Mouse (Mus musculus) liver, adult 2 months (tissue): ENCODE results near the gene Noa1. TPM values are rescaled to one million over a fixed set of nuclear protein-coding genes. Genes with fewer than 3 reads are reported as not detected.

Experiments
- DNase-seq: peaks from one replicate; pipeline ENCODE4 v3.0.0-alpha.2; 2011; ENCODE audit warnings: low read depth, low spot score; ENCODE audit errors: extremely low read depth
- H3K27ac ChIP-seq: fragments of 200-500 bp; replicated peaks from 2 replicates; pipeline ENCODE4 v1.5.1; 2012; ENCODE audit warnings: low read depth, mild to moderate bottlenecking, control low read depth, inconsistent platforms, low read length; ENCODE audit not compliant: insufficient read depth
- H3K27me3 ChIP-seq: fragments of 200-500 bp; 2 replicates; pipeline ENCODE4 v1.6.1; 2012; ENCODE audit warnings: mild to moderate bottlenecking, moderate library complexity, low read length, inconsistent platforms; ENCODE audit not compliant: control insufficient read depth, insufficient read depth
- H3K36me3 ChIP-seq: fragments of 200-500 bp; 2 replicates; pipeline ENCODE4 v1.6.1; 2012; ENCODE audit warnings: low read length, inconsistent platforms; ENCODE audit not compliant: control insufficient read depth, insufficient read depth
- H3K4me1 ChIP-seq: fragments of 200-500 bp; 2 replicates; pipeline ENCODE4 v1.6.1; 2011; ENCODE audit warnings: low read length; ENCODE audit not compliant: control insufficient read depth, insufficient read depth
- H3K4me3 ChIP-seq: fragments of 200-500 bp; 2 replicates; pipeline ENCODE4 v1.5.1; 2011; ENCODE audit warnings: low read depth, mild to moderate bottlenecking, control low read depth, low read length, moderate library complexity; ENCODE audit not compliant: insufficient read depth
- H3K79me2 ChIP-seq: fragments of 200-500 bp; 2 replicates; pipeline ENCODE4 v1.6.1; 2012; ENCODE audit warnings: inconsistent platforms, mild to moderate bottlenecking, low read length, moderate library complexity; ENCODE audit not compliant: control insufficient read depth, insufficient read depth
- H3K9ac ChIP-seq: fragments of 200-500 bp; 2 replicates; pipeline ENCODE4 v1.6.1; 2012; ENCODE audit warnings: low read depth, mild to moderate bottlenecking, control low read depth, inconsistent platforms, low read length
- CTCF ChIP-seq: fragments of 200-500 bp; IDR thresholded peaks from 2 replicates; pipeline ENCODE4 v1.5.1; 2011; ENCODE audit warnings: low read depth, low read length, control low read depth
- POLR2A ChIP-seq: fragments of 200-500 bp; IDR thresholded peaks from 2 replicates; pipeline ENCODE4 v1.6.1; 2011; ENCODE audit warnings: low read length, control low read depth; ENCODE audit not compliant: insufficient read depth; ENCODE audit errors: extremely low read depth
- WGBS: fragments of 180-500 bp; shearing (Covaris S2); methylation state at CpG from one replicate; pipeline ENCODE4 v1.1.7; 2018; 5-methylcytosine and 5-hydroxymethylcytosine counted together
- polyA plus RNA-seq: library from polyadenylated mRNA; depleted of rRNA; stranded (reverse); fragments of >200 nt; gene quantifications from 2 replicates; pipeline ENCODE4 v1.2.3, GENCODE M21; 2012; rRNA removed
- total RNA-seq: library from RNA; depleted of rRNA; stranded (reverse); fragments of >200 nt; gene quantifications from 2 replicates; pipeline ENCODE4 v1.2.3, GENCODE M21; 2014; rRNA removed

Noa1 gene
- total RNA-seq (4.2 and 6.2 TPM in 2 replicates), polyA plus RNA-seq (7.5 and 8.6 TPM in 2 replicates)

DNA sequence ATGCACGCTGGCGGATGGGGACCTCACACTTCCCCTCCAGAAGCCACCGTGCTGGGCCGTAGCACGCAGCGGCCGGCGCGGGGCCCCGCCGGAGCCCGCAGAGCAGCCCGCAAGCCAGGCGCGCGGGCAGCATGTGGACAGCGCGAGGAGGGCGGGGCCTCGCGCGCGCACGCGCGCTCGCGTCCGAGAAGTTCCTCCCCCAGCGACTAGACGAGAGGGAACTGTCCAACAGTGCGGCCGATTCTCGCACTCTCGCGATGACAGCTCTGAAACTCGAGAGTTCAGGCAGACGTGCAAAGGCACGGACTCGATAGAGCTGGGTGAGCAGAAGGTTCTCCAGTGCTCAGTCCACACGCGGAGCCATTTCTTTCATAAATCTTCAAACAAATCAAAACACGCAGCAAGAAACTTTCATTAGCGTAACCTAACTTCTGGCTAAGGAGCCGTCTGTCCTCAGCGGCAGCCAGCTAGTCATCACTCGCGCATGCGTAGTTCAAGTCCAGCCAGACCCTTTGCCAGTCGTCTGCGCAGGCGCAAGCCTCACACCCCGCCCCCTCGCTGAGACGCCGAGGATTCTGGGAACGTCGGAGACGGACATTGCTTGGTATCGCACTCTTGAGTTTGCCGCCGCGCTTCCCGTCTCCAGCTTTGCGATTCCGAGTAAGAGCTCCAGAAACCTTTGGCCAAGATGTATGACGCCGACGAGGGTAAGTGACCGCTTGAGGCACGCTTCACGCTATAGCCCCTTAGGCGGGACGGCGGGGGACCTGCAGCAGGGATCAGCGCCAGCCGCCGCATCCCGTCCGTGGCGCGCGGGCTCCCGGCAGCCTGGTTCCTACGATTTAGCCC is at the start of gene Noa1, which contains the start of gene Polr2b:
Gene Noa1 (minus strand): TSS at position 161 of the 849 bp plus-strand sequence.
Gene Polr2b (plus strand): TSS at position 224 of the 849 bp plus-strand sequence.
- Histone ChIP-seq H3K4me3 (peak within 1 kb of the TSS; percentile 67), H3K27me3 (no peaks in the 10 kb centered on the region), H3K79me2 (peaks cover 16% of the 10 kb centered on the region), H3K9ac (peak within 1 kb of the TSS; percentile 75), H3K27ac (peak within 1 kb of the TSS; percentile 68), H3K4me1 (peaks cover 13% of the 10 kb centered on the region), H3K36me3 (peaks cover 11% of the 10 kb centered on the region; the same call in 1 of the 2 replicates)
- under 1% methylated on average over 85 of the region's 85 CpGs for WGBS
- peak; percentile 92 for DNase-seq
- TF ChIP-seq POLR2A = peak; percentile 78
- no peak for TF ChIP-seq CTCF

DNA sequence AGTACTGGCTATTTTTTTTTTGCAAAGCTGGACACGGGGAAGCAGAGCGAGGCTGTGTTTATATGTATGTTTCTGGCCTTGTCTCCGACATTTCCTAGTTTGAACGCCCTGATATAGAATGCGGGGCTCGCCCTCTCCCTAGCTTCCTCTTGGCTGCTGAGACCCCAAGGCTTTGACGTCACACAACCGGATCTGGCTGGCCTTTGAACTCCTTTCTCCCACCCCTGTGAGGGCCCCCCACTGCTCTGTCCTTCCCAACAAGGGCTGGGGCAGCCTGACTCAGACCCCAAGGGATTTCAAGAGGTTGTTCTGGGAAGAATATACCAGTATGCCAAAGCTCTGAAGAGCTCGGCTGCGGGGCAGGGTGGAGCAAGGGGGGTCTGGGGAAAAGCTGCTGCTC is 48.5 kb upstream of the Noa1 start:
- Histone ChIP-seq H3K27me3 (no peaks in the 10 kb centered on the region), H3K4me1 (peaks cover 4% of the 10 kb centered on the region; the same call in 1 of the 2 replicates), H3K27ac (peak overlapping the region; percentile 25), H3K9ac (peak overlapping the region; percentile 29), H3K36me3 (no peaks in the 10 kb centered on the region), H3K4me3 (no peak overlapping the region), H3K79me2 (no peaks in the 10 kb centered on the region)
- no peak for DNase-seq
- WGBS = 17% methylated on average over 10 of the region's 10 CpGs
- TF ChIP-seq POLR2A = no peak
- TF ChIP-seq CTCF = no peak

DNA sequence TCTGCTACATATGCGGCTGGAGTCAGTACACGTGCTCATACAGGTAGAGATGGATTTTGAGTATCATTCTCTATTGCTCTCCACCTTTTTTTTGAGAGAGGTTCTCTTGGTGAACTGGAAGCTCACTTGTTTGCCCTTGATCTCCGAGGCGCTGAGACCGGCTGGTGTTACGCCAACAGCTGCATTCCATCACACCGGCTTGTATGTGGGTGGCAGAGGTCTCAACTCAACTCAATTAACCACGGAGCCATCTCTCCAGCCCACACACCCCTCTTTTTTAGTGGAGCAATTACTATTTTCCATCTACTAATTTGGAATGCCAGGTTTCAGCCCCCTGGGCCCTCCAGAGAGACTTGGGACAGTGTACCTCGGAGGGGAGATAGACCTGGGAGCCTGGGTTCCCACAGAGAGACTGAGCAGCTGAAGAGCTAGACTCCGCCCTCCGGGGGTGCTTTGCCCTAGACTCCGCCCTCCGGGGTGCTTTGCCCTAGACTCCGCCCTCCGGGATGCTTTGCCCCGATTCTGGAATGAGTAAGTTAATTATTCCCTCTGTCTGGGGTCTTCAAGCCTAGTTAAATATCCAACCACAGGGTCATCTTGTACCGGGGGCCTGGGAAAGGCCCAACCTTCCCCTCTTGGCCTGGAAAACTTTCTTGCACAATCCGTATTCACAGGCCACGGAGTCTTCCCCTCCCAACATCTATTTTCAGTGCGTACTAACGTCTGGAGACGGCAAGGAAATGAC is 47.7 kb upstream of the Noa1 start:
- no peaks in the 10 kb centered on the region for H3K27me3 ChIP-seq
- H3K4me3 ChIP-seq = no peak overlapping the region; the same call in 1 of the 2 replicates
- H3K27ac ChIP-seq = peak overlapping the region; percentile 25
- DNase-seq = peak; percentile 24
- 11% methylated on average over 22 of the region's 22 CpGs for WGBS
- peaks cover 4% of the 10 kb centered on the region; the same call in 1 of the 2 replicates for H3K4me1 ChIP-seq
- TF ChIP-seq POLR2A (no peak), CTCF (no peak)
- H3K79me2 ChIP-seq = no peaks in the 10 kb centered on the region
- H3K9ac ChIP-seq = no peak overlapping the region
- no peaks in the 10 kb centered on the region for H3K36me3 ChIP-seq

DNA sequence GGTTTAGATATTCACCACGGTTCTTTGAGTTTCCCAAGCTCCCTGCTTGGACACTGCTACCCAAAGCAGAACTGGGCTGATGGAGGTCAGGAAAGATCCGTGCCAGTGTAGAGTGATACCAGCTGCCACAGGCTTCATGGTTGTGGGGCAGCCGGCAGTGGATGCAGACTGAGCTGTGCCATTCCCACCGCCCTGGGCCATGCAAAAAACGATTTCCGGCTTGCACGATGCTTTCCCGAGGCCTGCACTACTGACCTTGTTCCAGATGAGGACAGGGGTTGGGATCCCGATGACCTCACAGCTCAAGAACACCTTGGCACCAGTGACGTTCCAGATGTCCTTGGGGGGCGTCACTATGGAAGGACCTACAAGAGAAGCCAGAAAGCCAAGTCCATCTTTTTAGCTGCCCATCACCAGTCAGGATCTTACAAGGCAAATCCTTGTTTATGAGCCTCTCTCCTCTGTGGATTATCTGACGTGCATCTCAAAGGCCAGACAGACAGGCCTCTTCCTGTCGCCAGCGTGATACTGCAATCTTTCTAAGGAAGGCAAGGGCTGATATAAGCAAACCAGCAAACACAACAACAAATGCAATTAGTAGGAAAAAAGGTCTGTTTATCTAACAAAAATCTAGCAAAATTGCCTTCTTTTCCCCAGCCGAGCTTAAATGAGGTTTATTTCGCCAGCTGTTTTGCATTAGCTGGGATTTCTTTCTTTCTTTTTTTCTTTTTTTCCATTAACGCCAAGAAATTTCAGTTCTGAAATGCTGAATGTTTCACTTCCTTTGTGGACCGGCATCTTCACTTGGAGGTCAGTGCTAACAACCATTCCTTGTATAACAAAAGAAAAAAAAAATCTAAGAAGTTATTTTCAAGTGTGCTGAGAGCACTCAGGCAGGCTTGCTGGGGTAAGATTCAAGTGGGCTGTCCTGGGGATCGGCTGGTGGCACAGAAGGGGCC is 45.7 kb upstream of the Noa1 start:
- DNase-seq = no peak
- no peaks in the 10 kb centered on the region for H3K79me2 ChIP-seq
- no peak for TF ChIP-seq CTCF

DNA sequence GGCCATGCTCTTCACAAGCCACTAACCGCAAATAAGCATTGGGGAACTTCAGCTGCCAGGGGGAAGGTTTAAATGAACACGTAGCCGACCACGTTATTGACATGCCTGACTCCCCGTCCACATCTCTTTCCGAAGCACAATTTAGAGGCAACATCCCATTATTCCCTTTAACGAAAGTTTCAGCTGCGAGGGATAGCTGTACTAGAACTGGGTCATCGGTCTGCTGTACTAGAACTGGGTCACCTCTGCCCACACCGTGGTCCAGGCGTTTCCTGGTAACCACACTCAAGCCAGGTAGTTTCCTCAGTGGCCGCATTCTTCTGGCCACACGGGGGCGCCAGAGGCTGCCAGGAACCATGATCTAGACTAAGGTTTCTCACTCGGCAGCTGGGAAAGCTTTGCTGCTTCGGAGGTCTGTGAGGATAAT is 44.5 kb upstream of the Noa1 start:
- WGBS = 8% methylated on average over 16 of the region's 16 CpGs
- Histone ChIP-seq H3K4me1 (no peaks in the 10 kb centered on the region), H3K27me3 (no peaks in the 10 kb centered on the region), H3K9ac (no peak overlapping the region), H3K79me2 (no peaks in the 10 kb centered on the region), H3K36me3 (peaks cover 8% of the 10 kb centered on the region; the same call in 1 of the 2 replicates), H3K4me3 (no peak overlapping the region), H3K27ac (no peak overlapping the region)
- TF ChIP-seq CTCF = peak; percentile 94
- no peak for TF ChIP-seq POLR2A
- peak; percentile 41 for DNase-seq

More for the DNA sequence above, 45.7 kb upstream of the Noa1 start:
- 69% methylated on average over 19 of the region's 19 CpGs for WGBS
- Histone ChIP-seq H3K27ac (peak overlapping the region; percentile 63), H3K36me3 (peaks cover 2% of the 10 kb centered on the region; the same call in 1 of the 2 replicates), H3K9ac (peak overlapping the region; percentile 26), H3K27me3 (no peaks in the 10 kb centered on the region), H3K4me1 (peaks cover 2% of the 10 kb centered on the region; the same call in 1 of the 2 replicates), H3K4me3 (no peak overlapping the region)
